Mouse (Mus musculus): ENCODE data around the gene Zfp36l3.
"Not testable (repeated sequence)": the region's sequence is repeated elsewhere in the genome, so short reads cannot be mapped to it uniquely, and the experiment has no call there.

Zfp36l3 gene

DNA sequence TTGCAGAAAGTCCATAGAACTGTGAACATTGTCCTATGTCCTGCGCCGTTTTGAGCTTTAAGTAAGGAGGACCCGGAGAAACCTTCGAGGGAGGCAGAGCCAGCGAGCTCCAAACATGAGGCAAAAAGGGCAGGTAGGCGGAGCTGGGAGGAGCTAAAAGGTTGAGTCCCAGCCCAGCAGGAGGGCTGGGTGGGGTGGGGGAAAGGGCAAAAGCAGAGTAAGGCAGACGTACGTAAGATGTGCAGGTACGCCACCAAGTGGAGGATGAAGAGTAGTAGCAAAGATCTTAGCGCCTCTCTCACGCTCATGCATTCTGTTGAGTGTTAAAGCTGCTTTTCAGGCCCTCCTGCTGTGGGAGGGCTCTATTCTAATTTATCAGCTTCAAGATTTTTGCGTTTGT lies at the start of gene Zfp36l3:
TSS of gene Zfp36l3 (minus strand) at position 119 of the 400 bp plus-strand sequence.
- DNase-seq (ENCODE audit: low read depth, low spot score) = no peak

DNA sequence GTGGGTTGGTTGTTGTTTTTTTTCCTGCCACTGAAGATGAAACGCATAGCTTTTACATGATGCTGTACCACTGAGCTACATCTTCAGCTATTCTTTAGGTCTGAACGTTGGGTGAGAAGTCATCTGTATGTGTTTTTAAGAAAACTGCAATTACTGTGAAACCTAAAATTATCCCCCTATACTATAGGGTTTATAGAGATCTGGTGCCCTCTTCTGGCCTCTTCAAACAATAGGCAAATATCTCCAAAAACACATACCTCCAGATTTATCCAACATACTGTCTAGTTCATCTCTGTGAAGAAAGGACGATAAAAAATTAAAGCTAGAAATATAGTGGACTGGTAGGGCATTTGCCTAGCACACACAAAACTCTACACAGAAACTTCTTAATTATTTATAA lies 22.9 kb upstream of the Zfp36l3 start:
- DNase-seq (ENCODE audit: low read depth, low spot score) = no peak

DNA sequence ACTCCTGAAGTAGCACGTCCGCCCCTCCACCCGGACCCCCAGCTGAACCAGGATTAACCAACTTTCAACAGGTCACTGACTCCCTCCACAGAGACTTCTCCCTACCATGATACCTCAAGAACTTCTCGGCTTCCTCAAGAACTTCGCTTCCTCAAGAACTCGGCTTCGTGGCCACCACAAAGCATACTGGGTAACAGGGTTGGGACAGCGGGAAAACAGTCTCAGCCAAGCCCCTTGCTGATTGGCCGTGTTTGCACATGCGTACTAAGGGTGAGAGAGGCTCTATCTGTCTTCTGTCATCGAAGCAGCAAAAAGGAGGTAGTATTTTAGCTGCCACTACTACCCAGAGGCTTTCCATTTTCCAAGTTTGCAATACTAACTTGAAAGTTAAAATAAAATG lies 21.3 kb upstream of the Zfp36l3 start, which contains the start of gene Xlr:
TSS of gene Xlr (minus strand) at position 188 of the 400 bp plus-strand sequence.
- DNase-seq (ENCODE audit: low read depth, low spot score) = not testable (repeated sequence)

DNA sequence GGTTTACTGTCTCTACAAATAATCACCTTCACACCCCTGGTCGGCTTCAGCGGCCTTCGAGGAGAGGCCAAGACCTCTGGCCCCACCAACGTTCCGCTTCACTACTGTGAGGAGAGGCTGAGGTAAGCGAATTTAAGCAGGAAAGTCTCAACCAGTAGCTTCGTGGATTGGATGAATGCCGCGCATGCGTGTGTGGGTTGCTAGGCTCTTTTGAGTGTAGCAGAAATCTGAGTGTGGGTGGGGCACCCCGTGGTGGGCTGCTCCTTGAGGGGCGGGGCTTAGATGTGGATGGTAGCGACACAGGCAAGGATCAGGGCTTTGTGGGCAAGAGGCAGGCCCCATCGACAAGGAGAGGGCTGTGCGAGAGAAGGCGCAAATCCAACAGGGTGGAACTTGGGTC lies 18.5 kb downstream of the Zfp36l3 start, which contains the start of gene 1700013H16Rik:
TSS of gene 1700013H16Rik (minus strand) at position 96 of the 400 bp plus-strand sequence.
- no peak for DNase-seq (ENCODE audit: low read depth, low spot score)

DNA sequence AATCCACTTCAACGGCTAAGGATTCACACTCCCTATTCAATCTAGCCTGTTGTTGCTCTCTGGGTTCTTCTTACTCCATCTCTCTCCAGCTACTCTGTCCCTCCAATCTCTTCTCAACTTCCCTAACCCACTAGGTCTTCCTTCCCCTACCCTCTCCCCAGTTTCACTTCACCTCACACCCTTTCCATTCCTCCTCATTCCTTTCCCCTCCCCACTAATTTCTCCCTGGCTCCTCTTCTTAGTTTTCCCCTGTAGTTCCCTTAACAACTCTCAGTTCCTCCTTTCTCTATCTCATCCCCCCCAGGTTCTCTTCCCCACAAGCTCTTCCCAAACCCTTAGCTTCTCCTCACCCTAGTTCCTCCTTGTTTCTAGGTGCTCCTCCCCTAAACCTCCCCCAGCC lies 23.3 kb downstream of the Zfp36l3 start:
- no peak for DNase-seq (ENCODE audit: low read depth, low spot score)

DNA sequence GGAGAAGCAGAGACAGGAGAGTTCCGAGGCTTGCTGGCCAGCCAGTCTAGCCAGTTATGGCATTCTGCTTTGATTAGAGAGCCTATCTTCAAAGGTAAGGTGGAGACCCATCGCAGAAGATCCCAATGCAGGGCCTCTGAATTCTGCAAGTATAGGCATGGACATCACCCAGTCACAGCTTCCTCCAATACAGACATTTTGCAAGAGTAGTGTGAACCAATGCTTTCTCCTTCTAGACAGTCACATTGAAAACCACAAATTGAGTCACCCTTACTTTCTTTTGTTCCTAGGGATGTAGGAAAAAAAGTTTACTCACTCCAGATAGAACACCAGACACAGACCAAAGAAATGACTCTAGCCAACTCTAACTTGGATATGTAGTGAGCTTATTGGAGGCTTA lies 47.2 kb downstream of the Zfp36l3 start:
- DNase-seq (ENCODE audit: low read depth, low spot score) = no peak

DNA sequence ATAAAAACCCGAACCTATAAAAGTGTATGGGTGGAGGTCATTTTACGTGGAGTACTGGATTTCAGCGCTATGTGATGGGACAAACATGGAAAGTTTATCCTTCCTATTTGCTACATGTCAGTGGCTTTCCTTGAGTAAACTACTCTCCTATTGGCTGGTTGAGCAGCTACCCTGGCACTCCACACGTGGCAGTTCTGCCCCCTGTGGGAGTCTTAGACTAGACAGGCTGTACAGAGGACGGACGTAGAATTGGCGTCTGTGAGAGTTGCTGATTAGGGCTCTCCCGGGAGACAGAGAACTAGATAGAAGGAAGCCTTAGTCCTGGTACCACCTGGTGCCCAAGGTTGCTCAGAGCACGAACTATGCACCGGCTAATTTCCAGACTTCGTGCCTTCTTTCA lies 51.6 kb downstream of the Zfp36l3 start, which contains the start of gene 4930502E18Rik:
TSS of gene 4930502E18Rik (plus strand) at position 231 of the 400 bp plus-strand sequence.
- DNase-seq (ENCODE audit: low read depth, low spot score) = no peak

All from retina, adult 2 months (tissue).